ENCODE assay signal across 17 mouse cellular contexts in genomic region chr3:152694950-152695349, GRCm38 (mm10). TPM values are rescaled to one million over a fixed set of nuclear protein-coding genes. Genes with fewer than 3 reads are reported as not detected.
DNase-seq lines count a peak whose midpoint lies in the region; TF ChIP-seq lines count a peak whose summit lies in the region.
"Had no signal": no experiment of that assay in that cellular context is flagged by ENCODE, and none has a peak within 500 bp of the region (broad histone marks: within the 10 kb centered on the region; RNA-seq: fewer than 3 reads in every experiment).

No protein-coding gene starts in this region.

- peak overlapping the region; percentile 70; the same call in 1 of the 2 replicates for H3K4me2 ChIP-seq in CH12.LX (ENCODE audit: insufficient read depth, low read depth, poor library complexity, severe bottlenecking)

- dilution Hi-C loops in CH12.LX (cut with MboI; ENCODE audit: extremely low pct_ligation_motif_present, extremely low pct_unique_long_range_greater_than_20kb, low sequenced_read_pairs): no loop called here

- no peak overlapping the region for H3K9ac ChIP-seq in CH12.LX (ENCODE audit: insufficient read depth, low read depth)

- no peak overlapping the region for H3K27ac ChIP-seq in CH12.LX (ENCODE audit: insufficient read depth, low read depth)

- DNase-seq in CH12.LX (ENCODE audit: extremely low read depth): peak; percentile 28
- no peak for DNase-seq in layer of hippocampus, postnatal 25 days (ENCODE audit: extremely low spot score in 1 of 2, low spot score in 1 of 2)
- DNase-seq: adrenal gland, adult 2 months; adrenal gland, adult 8-10 months; adrenal gland, postnatal 10 days; adrenal gland, postnatal 14 days; adrenal gland, postnatal 25 days; adrenal gland, postnatal 36 days; B cell, adult 2 months; cerebellum, adult 11 months; cerebellum, adult 11-12 months; cerebellum, adult 18-20 months; cerebellum, adult 2 months; cerebellum, adult 8-10 months had no signal

- in situ Hi-C loops in CH12.LX (cut with MboI; ENCODE audit: low pct_ligation_motif_present, low pct_unique_long_range_greater_than_20kb, low sequenced_read_pairs): no loop called here

- no peaks in the 10 kb centered on the region for H3K9me3 ChIP-seq in CH12.LX (replicated peaks; ENCODE audit: low read length)
- H3K9me3 ChIP-seq: G1E had no signal

- TF ChIP-seq EP300 in CH12.LX (IDR thresholded peaks at IDR 0.05; ENCODE audit: low read length): peak; percentile 57

- peaks cover 5 to 7% of the 10 kb centered on the region in 2 experiments for H3K4me1 ChIP-seq in CH12.LX (ENCODE audit: control insufficient read depth in 1 of 2, insufficient read depth in 2 of 2)

- no peaks in the 10 kb centered on the region for H3K36me3 ChIP-seq in CH12.LX (replicated peaks in 1 of 2; ENCODE audit: control insufficient read depth in 1 of 2, insufficient read depth in 1 of 2, low read length in 1 of 2)
- H3K36me3 ChIP-seq: G1E had no signal

- no peaks in the 10 kb centered on the region for H3K27me3 ChIP-seq in CH12.LX (replicated peaks)
- H3K27me3 ChIP-seq: Patski had no signal

- TF ChIP-seq CTCF in CH12.LX (conservative IDR thresholded peaks at IDR 0.05 in 1 of 2, IDR thresholded peaks at IDR 0.05 in 1 of 2; ENCODE audit: low read depth in 2 of 2, low read length in 2 of 2): no peak

- no peaks in the 10 kb centered on the region for H3K79me2 ChIP-seq in CH12.LX (replicated peaks; ENCODE audit: control insufficient read depth, extremely low read depth, insufficient read depth, poor library complexity, severe bottlenecking)

- TF ChIP-seq RAD21 in CH12.LX (IDR thresholded peaks at IDR 0.05; ENCODE audit: low read depth, low read length): no peak

- TF ChIP-seq POLR2A in CH12.LX (IDR thresholded peaks at IDR 0.05; ENCODE audit: low read depth, low read length): no peak

- no peak overlapping the region for H3K4me3 ChIP-seq in CH12.LX (replicated peaks in 1 of 3; ENCODE audit: low read depth in 2 of 3, low read length in 2 of 3, poor library complexity in 1 of 3)

TF ChIP-seq in CH12.LX, 34 proteins besides CTCF, POLR2A, EP300 and RAD21:
- TF ChIP-seq GABPA (IDR thresholded peaks at IDR 0.05; ENCODE audit: insufficient replicate concordance, low read depth, low read length) (no peak), SMC3 (IDR thresholded peaks at IDR 0.05; ENCODE audit: low read depth, low read length) (no peak), KAT2A (IDR thresholded peaks at IDR 0.05; ENCODE audit: insufficient replicate concordance, low read length) (no peak), JUN (IDR thresholded peaks at IDR 0.05; ENCODE audit: insufficient read depth, low read depth, low read length) (peak; percentile 76), MAX (IDR thresholded peaks at IDR 0.05; ENCODE audit: low read length) (no peak), JUND (conservative IDR thresholded peaks at IDR 0.05; ENCODE audit: low read depth, low read length) (peak; percentile 90), ELF1 (IDR thresholded peaks at IDR 0.05; ENCODE audit: low read depth, low read length) (no peak), UBTF (IDR thresholded peaks at IDR 0.05; ENCODE audit: low read depth, low read length) (no peak), CHD1 (IDR thresholded peaks at IDR 0.05; ENCODE audit: low read depth, low read length) (no peak), MYC (IDR thresholded peaks at IDR 0.05; ENCODE audit: low read depth, low read length) (no peak), IRF4 (IDR thresholded peaks at IDR 0.05; ENCODE audit: low read depth, low read length) (peak; percentile 92)
TF ChIP-seq in CH12.LX: peak in this region for 3.

RNA-seq across cellular contexts. Expression of gene Pigk, which starts 18.9 kb away (rescaled TPM):
- 56.4 and 62.0 TPM in 2 replicates for total RNA-seq in CH12.LX (2012; rRNA removed)
- 79.3 and 91.7 TPM in 2 replicates for total RNA-seq in CH12.LX (2014; rRNA removed)
- 67.5 and 88.5 TPM in 2 replicates for polyA plus RNA-seq in CH12.LX (2012; ENCODE audit: insufficient read length, low read depth)
- 10 to 100 TPM; 45.1 to 47.1 TPM for total RNA-seq in layer of hippocampus, postnatal 25 days (2021)

RNA-seq across cellular contexts. Expression of gene Ak5, which starts 26.8 kb away (rescaled TPM):
- total RNA-seq in CH12.LX (2012; rRNA removed): 0.13 and 0.50 TPM in 2 replicates
- total RNA-seq in CH12.LX (2014; rRNA removed): 0.39 and 0.79 TPM in 2 replicates
- polyA plus RNA-seq in CH12.LX (2012; ENCODE audit: insufficient read length, low read depth): 0.12 and 0.23 TPM in 2 replicates
- total RNA-seq in layer of hippocampus, postnatal 25 days (2021): 100 to 1,000 TPM; 240 to 257 TPM
- polyA plus RNA-seq: activated CD4-positive, CD25-positive, alpha-beta regulatory T cell, adult 4 months; G1E had no signal

Comparison
In these comparisons a context has a peak if more than half of its experiments do, and no peak if none do; other contexts are left out.
1. RNA of gene Ak5, which starts 26.8 kb away (total RNA-seq): 240 to 257 TPM in layer of hippocampus, postnatal 25 days; 0.13 to 0.79 TPM in CH12.LX; every median in the first group is over 100 times any median in the second.